Comparison of ENCODE assay signal across 9 mouse cellular contexts in genomic region chr5:26006937-26007695, GRCm38 (mm10). TPM values are rescaled to one million over a fixed set of nuclear protein-coding genes. Genes with fewer than 3 reads are reported as not detected.
DNase-seq lines count a peak whose midpoint lies in the region; ATAC-seq and TF ChIP-seq lines count a peak whose summit lies in the region.
"Not testable (repeated sequence)": the region's sequence is repeated elsewhere in the genome, so short reads cannot be mapped to it uniquely, and the experiment has no call there.
"Had no signal": no experiment of that assay in that cellular context is flagged by ENCODE, and none has a peak within 500 bp of the region (broad histone marks: within the 10 kb centered on the region; RNA-seq: fewer than 3 reads in every experiment).

No protein-coding gene starts in this region.

- peak; percentile 36; the same call in 1 of the 2 replicates for TF ChIP-seq CTCF in hindbrain, postnatal 0 days (IDR thresholded peaks at IDR 0.05; ENCODE audit: low read depth)

- peak; percentile 32 for DNase-seq in adrenal gland, postnatal 25 days
- peak; percentile 74 for DNase-seq in embryo, embryonic 9.5 days (ENCODE audit: extremely low spot score)
- peak; percentile 4 for DNase-seq in gastrocnemius, postnatal 14 days
- peak; percentile 74 for DNase-seq in hindbrain, postnatal 0 days (ENCODE audit: low spot score)
- peak; percentile 6 to 18 for DNase-seq in left cerebral cortex, postnatal 14 days (ENCODE audit: low spot score in 2 of 2)
- peak; percentile 70 for DNase-seq in retina, postnatal 1 day
- peak; percentile 28 for DNase-seq in yolk sac, embryonic 10.5 days (ENCODE audit: low spot score)

- not testable (repeated sequence) for H3K9me3 ChIP-seq in hindbrain, postnatal 0 days (ENCODE audit: low read length); megakaryocyte, embryonic 14.5 days

- H3K27ac ChIP-seq in hindbrain, postnatal 0 days = not testable (repeated sequence)

- H3K4me1 ChIP-seq in hindbrain, postnatal 0 days (ENCODE audit: insufficient read depth, low read length); megakaryocyte, embryonic 14.5 days: not testable (repeated sequence)

- H3K36me3 ChIP-seq in hindbrain, postnatal 0 days (ENCODE audit: insufficient read depth, low read length); megakaryocyte, embryonic 14.5 days (replicated peaks; ENCODE audit: low read length): not testable (repeated sequence)

- ATAC-seq in hindbrain, postnatal 0 days = peak; percentile 92

- not testable (repeated sequence) for H3K27me3 ChIP-seq in hindbrain, postnatal 0 days (ENCODE audit: insufficient read depth, low read length); megakaryocyte, embryonic 14.5 days (replicated peaks)

- WGBS in hindbrain, postnatal 0 days = 17% methylated on average over 43 of the region's 45 CpGs

- H3K9ac ChIP-seq in hindbrain, postnatal 0 days (replicated peaks; ENCODE audit: low read length) = peak overlapping the region; percentile 41; the same call in 1 of the 2 replicates

- peak overlapping the region; percentile 38 for H3K4me3 ChIP-seq in hindbrain, postnatal 0 days (ENCODE audit: low read length)
- peak overlapping the region; percentile 29 for H3K4me3 ChIP-seq in megakaryocyte, embryonic 14.5 days (replicated peaks)

- H3K4me2 ChIP-seq in hindbrain, postnatal 0 days (ENCODE audit: low read depth, low read length) = peak overlapping the region; percentile 60

- intact Hi-C loops in gastrocnemius, postnatal 14 days (cut with DNase I; ENCODE audit: low total_unique reads); left cerebral cortex, postnatal 14 days (cut with DNase I): not testable (repeated sequence)

RNA-seq across cellular contexts. Expression of gene Gm1979, which starts 2.5 kb away (rescaled TPM):
- not detected in 2 replicates for total RNA-seq in adrenal gland, postnatal 25 days (2021)
- total RNA-seq in gastrocnemius, postnatal 14 days (2021) = not detected
- 0.07 and 0.10 TPM in 2 replicates for total RNA-seq in hindbrain, postnatal 0 days (2014; rRNA removed)
- polyA plus RNA-seq in hindbrain, postnatal 0 days (2015; fragmentation: Nextera tagmentation; extraction: Ambion mirVana) = 0.47 TPM in 1 of 2 replicates, not detected in the other
- total RNA-seq in left cerebral cortex, postnatal 14 days (2021) = not detected
- not detected in 2 replicates for polyA plus RNA-seq in megakaryocyte, embryonic 14.5 days (2012; ENCODE audit: insufficient read depth, low replicate concordance)
- total RNA-seq: gastrocnemius, postnatal 4 days had no signal

RNA-seq across cellular contexts. Expression of gene Gm5862, which starts 15.6 kb away (rescaled TPM):
- total RNA-seq in adrenal gland, postnatal 25 days (2021) = not detected in 2 replicates
- not detected for total RNA-seq in gastrocnemius, postnatal 14 days (2021)
- not detected in 2 replicates for total RNA-seq in hindbrain, postnatal 0 days (2014; rRNA removed)
- polyA plus RNA-seq in hindbrain, postnatal 0 days (2015; fragmentation: Nextera tagmentation; extraction: Ambion mirVana) = not detected in 2 replicates
- total RNA-seq in left cerebral cortex, postnatal 14 days (2021) = not detected
- polyA plus RNA-seq in megakaryocyte, embryonic 14.5 days (2012; ENCODE audit: insufficient read depth, low replicate concordance) = not detected in 2 replicates
- total RNA-seq: gastrocnemius, postnatal 4 days had no signal

RNA-seq across cellular contexts. Expression of gene Gm21698, which starts 18.7 kb away (rescaled TPM):
- not detected in 2 replicates for total RNA-seq in adrenal gland, postnatal 25 days (2021)
- total RNA-seq in gastrocnemius, postnatal 14 days (2021) = not detected
- not detected in 2 replicates for total RNA-seq in hindbrain, postnatal 0 days (2014; rRNA removed)
- 0.11 and 0.35 TPM in 2 replicates for polyA plus RNA-seq in hindbrain, postnatal 0 days (2015; fragmentation: Nextera tagmentation; extraction: Ambion mirVana)
- total RNA-seq in left cerebral cortex, postnatal 14 days (2021) = not detected
- not detected in 2 replicates for polyA plus RNA-seq in megakaryocyte, embryonic 14.5 days (2012; ENCODE audit: insufficient read depth, low replicate concordance)
- total RNA-seq: gastrocnemius, postnatal 4 days had no signal

RNA-seq across cellular contexts. Expression of gene Speer4a, which starts 32.2 kb away (rescaled TPM):
- total RNA-seq in adrenal gland, postnatal 25 days (2021) = 0.12 TPM in 1 of 2 replicates, not detected in the other
- total RNA-seq in gastrocnemius, postnatal 14 days (2021) = not detected
- total RNA-seq in hindbrain, postnatal 0 days (2014; rRNA removed) = 0.05 TPM in 1 of 2 replicates, not detected in the other
- 0.25 and 0.36 TPM in 2 replicates for polyA plus RNA-seq in hindbrain, postnatal 0 days (2015; fragmentation: Nextera tagmentation; extraction: Ambion mirVana)
- not detected for total RNA-seq in left cerebral cortex, postnatal 14 days (2021)
- polyA plus RNA-seq in megakaryocyte, embryonic 14.5 days (2012; ENCODE audit: insufficient read depth, low replicate concordance) = not detected in 2 replicates
- total RNA-seq: gastrocnemius, postnatal 4 days had no signal

RNA-seq across cellular contexts. Expression of gene Gm21680, which starts 34.7 kb away (rescaled TPM):
- not detected in 2 replicates for total RNA-seq in adrenal gland, postnatal 25 days (2021)
- not detected for total RNA-seq in gastrocnemius, postnatal 14 days (2021)
- not detected in 2 replicates for total RNA-seq in hindbrain, postnatal 0 days (2014; rRNA removed)
- polyA plus RNA-seq in hindbrain, postnatal 0 days (2015; fragmentation: Nextera tagmentation; extraction: Ambion mirVana) = not detected in 2 replicates
- total RNA-seq in left cerebral cortex, postnatal 14 days (2021) = not detected
- not detected in 2 replicates for polyA plus RNA-seq in megakaryocyte, embryonic 14.5 days (2012; ENCODE audit: insufficient read depth, low replicate concordance)
- total RNA-seq: gastrocnemius, postnatal 4 days had no signal

Comparison
In these comparisons a context has a peak if more than half of its experiments do, and no peak if none do; other contexts are left out.
1. DNase-seq: peak in every context shown above with its lines; median percentile 74 in embryo, embryonic 9.5 days; 74 in hindbrain, postnatal 0 days; 70 in retina, postnatal 1 day; 32 in adrenal gland, postnatal 25 days; 28 in yolk sac, embryonic 10.5 days; 12 in left cerebral cortex, postnatal 14 days; 4 in gastrocnemius, postnatal 14 days.